Mouse (Mus musculus): ENCODE measurements around the gene Trpm6.
"Not testable (repeated sequence)": the region's sequence is repeated elsewhere in the genome, so short reads cannot be mapped to it uniquely, and the experiment has no call there.

Gene Trpm6

DNA sequence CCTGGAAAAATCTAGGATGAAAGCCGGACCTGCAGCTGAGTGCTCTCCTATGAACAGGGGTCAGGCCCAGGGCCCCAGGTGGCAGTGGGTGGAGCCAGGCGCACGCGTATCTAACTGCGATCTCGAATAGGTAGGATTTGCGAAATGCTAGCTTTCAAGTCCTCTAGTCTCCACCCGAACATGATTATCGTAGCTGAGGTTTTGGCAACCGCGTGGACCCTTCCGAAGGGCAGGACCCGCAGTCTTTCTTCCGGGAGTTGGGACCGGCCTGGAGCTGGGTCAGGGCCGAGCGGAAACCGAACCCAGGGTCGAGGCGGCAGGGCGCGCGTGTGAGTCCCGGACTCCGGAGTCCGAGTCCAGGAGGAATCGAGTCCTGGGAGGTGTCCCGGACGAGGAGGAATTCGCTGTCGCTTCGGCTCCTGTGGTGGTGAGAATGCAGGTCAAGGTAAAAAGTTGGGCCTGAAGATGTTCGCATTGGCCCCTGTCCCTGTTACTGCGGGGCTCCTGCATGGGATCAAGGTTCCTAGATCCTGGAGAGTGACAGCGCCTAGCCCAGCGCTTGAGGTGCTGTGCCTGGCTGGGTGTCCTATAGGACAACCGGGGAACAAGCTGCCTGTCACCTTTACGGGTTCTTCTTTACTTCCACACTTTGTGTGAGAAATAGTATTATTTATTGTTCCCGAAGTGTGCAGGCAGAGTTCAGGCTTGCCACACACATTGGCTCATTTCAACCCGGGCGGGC, at the start of gene Trpm6:
TSS of gene Trpm6 (plus strand) at position 386 of the 742 bp plus-strand sequence.
- in situ Hi-C loops (cut with MboI): no loop called here

DNA sequence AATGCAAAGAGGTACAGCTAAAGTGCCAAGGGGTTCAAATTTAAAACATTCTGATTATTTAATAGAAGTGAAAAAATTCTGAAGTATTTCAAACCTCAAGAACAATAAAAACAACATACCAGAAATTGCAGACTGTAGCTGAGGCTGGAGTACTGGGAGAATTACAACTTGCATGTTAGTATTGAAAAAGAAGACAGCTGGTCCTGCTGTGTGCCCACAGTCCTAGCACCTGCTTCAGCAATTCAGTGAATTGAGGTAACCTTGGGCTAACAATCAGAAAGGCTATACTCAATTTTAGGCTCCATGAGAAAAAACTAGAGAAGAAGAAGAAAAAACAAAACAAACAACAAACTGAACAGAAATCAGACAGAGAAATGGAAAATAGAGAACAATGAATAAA, 41.7 kb upstream of the Trpm6 start:
- in situ Hi-C loops (cut with MboI): no loop called here

DNA sequence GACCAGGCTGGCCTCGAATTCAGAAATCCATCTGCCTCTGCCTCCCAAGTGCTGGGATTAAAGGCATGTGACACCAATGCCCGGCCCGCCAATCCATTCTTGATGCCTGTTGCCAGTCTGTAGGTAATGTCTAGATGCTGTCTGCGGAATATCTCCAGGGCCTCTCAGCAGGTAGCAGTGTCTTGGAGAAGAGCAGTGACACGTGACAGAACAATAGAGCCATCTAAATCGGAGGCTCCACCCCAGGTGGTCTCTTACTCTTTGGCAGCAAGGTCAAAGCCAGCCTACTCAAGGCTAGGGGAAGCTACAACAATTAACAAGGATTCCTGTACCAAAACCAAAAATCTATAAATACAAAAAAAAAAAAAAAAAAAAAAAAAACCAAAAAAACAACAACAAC, 38.9 kb upstream of the Trpm6 start:
- in situ Hi-C loops (cut with MboI): no loop called here

DNA sequence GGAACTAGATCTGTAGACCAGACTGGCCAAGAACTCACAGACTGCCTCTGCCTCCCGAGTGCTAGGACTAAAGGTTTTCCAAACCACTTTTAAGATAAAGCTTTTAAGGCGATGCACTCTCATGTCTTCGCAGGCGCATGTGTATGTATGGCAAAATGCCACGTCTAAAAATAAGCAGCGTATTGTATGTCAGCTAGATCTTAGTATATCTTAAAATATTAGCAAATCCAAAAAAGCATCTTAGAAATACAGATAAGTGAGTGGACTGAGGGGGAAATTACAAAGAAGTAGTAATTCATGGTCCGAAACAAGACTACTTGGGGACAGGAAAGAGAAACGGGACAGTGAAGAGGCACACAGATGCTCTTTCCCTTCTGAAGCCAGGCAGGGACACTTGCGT, 38.2 kb upstream of the Trpm6 start:
- in situ Hi-C loops (cut with MboI): no loop called here

DNA sequence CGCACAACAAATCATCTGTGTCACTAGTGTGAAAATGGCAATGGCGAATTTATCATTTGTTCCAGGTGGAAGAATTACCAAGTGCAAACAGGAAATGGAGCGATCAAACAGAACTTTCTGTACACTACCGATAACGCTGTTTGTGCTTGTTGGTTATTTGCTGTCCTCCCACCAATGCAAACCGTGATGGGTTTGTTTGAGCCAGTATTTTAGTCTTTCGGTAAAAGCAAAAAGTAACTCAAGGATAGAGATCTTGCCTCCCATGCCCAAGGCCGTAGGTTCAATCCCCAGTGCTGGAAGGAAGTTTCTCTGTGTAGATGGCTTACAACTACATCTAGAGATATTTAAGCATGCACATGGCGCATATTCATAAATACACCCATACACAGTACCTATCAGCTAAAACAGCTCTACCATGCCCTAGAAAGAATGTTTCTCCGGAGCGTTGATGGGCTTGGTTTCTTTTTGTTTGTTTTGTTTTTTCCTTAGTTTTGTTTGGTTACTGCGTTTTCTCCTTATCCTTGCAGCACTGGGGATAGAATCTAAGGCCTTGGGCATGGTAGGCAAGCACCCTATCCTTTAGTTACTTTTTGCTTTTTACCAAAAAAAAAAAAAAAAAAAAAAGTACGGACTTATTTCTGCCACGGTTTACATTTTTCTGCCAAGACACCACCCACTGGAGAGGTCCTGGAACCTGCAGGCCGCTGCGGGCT, 37.5 kb upstream of the Trpm6 start:
- in situ Hi-C loops (cut with MboI): no loop called here

DNA sequence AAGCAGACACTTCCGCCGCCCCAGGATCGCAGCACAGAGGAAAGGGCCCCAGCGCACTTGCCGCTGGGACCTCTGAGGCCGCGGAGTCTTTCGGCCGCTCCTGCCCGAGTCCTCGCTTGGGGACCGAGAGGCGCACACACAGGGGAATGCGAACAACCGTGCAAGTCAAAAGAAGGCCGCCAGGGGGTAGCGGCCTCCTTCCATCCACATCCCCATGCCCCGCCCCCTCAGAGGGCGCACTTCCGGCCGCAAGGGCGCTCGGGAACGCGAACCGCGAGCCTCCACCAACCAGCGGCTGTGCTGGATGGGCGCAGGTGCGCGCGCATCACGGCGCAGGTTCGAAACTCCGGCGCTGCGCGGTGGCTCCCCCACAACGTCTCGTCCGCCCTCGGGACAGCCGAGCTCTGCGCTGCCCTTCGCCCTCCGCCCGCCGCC, 36.9 kb upstream of the Trpm6 start, which contains the start of gene D030056L22Rik:
TSS of gene D030056L22Rik (plus strand) at position 328 of the 435 bp plus-strand sequence.
- in situ Hi-C loops (cut with MboI): no loop called here

DNA sequence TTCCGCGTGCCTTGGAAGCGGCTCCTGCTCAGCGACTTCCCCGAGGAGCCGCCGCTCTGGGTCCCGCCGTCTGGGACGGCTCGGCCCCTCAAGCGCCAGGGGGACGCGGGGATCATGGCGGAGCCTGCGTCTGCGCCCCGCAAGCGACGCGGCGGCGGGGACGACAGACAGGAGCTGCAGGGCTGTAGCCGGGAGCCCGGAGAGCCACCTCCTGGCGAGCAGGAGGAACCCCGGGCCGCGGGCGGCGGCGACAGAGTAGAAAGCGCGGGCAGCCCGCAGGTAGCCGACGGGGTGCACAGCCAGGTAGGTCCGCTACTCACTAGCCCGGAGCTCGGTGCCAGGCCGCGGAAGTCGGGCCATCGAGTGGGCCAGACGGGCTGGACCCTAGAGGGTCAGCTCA, 36.4 kb upstream of the Trpm6 start:
- in situ Hi-C loops (cut with MboI): not testable (repeated sequence)

DNA sequence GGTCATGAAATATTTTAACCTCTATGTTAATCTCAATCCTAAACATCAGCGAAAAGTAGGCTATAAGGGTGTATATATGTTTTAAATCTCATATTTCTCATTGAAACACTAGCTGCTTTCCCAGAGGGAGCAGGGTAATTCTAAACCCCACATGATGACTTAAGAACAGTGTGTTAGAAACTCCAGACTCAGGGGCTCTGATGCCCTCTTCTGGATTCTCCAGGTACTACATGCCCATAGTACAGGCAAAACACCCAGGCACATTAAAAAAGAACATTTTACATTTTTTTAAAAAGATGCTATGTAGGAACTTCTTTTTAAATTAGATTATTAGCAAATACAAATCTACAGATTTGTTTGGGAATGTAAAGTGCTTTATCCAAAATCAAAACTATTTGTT, 33.4 kb upstream of the Trpm6 start:
- in situ Hi-C loops (cut with MboI): no loop called here

DNA sequence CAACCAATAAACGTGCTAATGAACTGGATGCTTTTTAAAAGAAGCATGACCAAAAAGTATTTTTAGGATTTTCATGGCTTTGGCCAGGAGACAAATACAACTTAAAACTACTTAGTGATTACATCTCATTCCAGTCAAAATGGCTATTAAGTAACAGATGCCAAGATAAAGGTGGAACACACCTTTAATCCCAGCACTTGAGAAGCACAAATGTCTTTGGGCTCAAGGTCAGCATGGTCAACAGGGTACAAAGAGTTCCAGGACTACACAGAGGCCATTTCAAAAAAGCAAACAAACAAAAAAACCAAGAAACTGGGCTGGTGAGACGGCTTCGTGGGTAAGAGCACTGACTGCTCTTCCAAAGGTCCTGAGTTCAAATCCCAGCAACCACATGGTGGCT, 29.4 kb upstream of the Trpm6 start:
- in situ Hi-C loops (cut with MboI): no loop called here

DNA sequence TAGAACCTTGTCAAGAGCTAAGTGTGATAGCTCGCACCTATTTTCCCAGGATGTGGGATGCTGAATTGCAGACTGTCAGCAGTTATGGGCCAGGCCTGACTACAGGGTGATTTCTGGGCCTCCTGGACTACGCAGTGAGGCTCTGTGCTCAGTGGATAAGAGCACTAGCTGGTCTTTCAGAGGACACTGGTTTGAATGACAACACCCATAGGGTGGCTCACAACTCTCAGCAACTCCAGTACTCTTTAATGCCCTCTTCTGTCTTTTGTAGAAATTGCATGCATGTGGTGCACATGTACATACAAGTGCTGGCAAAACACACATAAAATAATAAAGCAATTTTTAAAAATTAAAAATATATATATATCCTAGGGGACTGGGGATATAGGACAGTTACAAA, 24.6 kb upstream of the Trpm6 start:
- in situ Hi-C loops (cut with MboI): no loop called here

DNA sequence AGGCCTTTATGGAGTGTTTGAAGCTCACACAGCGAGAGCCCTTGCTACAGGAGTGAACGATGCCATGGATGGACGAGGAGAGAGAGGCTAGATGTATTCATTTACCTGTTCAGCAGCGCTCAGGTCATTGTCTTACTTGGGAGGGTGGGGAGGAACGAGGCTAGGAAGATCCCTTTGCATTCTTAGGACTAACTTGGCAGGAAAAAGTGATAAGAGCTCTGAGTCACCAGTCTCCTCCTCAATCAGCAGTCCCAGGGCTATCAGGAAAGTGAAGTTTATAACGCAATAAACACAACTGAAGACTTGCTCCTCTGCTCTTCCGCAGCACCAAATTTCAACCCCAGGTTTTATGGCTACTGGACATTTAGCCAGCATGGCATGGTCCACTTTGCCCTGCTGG, 19.5 kb upstream of the Trpm6 start:
- in situ Hi-C loops (cut with MboI): no loop called here

DNA sequence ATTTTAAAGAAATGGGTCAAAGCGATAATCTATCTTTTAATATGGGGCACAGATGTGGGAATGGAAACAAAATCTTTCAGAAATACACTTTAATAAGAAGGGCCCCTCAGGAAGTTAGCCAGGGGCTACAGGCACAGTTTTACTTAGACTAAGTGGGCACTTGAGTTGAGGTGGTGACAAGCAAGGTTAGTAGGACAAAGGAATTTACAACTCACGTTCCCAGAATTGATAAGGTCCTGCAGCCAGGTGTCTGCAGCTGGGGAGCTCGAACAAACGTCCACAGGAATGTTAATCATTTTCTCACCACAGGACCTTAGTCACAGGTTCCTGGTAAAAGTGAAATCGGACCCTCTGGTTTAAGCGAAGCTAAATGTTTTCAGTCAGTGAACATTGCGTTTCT, 18.7 kb upstream of the Trpm6 start:
- in situ Hi-C loops (cut with MboI): no loop called here

DNA sequence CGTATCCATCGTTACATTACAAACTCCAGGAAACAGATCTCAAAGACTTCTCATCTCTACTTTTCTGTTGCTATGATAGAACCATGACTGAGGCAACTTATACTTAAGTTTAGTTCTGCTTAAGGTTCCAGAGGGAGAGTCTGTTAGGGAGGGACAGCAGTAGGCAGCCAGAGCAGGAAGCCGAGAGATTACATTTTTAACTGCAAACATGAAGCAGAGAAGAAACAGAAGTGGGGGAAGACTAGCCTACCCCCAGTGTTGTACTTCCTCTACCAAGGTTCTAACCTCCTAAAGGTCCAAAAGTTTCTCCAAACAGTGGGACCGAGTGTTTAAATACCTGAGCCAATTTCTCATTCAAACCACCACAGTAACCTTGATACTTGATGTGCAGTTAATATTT, 13.9 kb upstream of the Trpm6 start:
- in situ Hi-C loops (cut with MboI): no loop called here

DNA sequence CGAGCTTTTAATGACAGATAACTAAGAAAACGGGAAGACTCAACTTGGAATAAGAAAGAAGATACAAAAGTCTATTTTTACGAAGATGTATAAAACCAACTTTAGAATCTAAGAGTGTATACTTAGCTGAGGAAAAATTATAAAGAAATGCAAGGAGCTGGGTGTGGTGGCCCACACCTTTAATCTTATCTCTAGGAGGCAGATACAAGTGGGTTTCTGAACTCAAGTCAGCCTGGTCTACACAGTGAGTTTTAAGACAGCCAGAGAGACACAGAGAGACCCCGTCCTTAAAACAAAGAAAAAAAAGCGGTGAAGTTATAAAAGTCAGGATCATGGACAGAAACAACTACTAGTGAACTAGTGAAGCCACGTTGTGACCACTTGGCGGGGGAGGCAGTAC, 10.6 kb upstream of the Trpm6 start:
- in situ Hi-C loops (cut with MboI): no loop called here

DNA sequence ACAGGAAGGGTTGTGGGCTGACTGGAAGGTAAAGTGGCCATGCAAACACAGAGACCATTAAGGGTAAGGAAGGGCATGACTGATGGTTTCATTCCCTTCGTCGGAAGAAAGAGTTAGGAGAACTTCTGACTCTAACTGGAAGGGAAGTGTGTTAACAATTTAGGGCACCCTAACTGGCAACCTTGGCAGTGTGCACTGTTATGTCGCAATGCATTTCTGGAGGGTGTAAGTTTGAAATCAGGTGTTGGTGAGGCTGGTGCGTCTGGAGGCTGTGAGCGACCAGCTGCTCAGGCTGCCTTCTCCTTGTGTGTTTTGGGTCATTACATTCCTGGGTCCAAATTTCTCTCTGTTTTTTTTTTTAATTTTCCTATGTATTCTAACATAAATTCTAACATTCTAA, 5.8 kb upstream of the Trpm6 start:
- in situ Hi-C loops (cut with MboI): no loop called here

DNA sequence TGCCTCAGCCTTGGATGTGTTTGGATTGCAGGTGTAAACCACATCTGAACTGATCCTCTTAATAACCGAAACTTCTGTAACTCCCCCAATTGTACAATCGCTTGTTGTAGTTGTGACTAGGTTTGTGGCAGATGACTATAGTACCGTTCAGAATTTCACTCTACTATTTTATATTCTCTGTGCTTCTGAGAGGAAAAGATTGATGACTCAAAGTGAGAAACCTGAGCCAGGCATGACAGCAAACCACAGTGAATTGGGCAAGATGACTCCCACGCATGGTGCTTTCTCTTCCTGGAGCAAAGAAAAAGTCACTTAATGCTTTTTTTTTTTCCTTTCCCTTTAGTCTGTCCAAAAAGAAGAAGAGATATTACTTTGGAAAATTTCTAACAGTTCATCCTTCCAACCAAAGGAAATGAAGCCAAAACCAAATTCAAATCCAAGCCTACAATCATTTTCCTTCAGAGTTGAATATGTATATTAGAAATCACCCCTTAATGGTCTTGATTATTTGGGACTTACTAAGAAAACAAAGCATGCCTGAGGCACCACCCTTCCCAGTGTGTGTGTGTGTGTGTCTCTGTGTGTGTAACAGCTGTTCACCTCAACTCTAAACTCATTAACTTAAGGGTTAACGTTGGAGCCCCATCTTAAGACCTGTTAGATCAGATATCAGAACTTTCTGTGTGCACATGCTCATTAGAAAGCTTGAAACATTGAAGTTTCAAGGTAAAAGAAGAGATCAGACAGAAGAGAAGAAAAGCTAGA, 3.0 kb upstream of the Trpm6 start:
- in situ Hi-C loops (cut with MboI): no loop called here

DNA sequence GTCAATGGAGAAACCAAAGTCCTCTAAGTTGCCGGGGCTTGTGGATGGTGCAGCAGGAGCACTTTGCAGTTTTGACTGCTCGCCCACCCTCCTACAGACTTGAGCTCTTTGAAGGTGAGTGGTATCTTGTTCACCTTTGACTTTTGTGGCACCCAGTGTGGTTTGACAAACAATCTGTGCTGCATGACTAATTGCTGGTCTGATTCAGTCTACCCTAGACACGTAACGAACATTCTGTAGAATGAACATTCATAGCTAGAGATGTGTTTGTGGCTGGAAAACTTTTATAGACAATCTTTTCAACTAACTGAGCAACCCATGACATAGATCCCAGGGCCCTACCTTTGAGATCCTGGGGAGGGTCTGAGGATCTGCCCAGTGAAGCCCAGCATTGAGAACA, 2.4 kb upstream of the Trpm6 start:
- in situ Hi-C loops (cut with MboI): no loop called here

DNA sequence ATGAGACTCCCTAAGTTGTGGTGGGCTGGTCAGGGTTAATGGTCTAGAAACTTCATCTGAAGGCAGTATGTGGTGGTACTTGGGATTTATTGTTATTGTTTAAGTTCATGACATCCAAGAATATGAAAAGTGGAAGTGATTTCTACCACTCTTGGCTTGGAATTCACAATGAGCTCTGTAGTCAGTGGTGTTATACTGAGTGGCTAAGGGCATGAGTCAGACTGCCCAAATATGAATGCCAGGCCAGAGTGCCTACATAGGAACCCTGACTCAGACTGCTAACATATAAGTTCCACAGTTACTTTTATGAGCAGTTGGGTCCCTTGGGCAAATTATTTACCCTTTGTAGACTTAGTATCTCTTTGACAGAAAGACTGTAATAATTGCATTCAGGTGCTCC, 7.4 kb downstream of the Trpm6 start:
- in situ Hi-C loops (cut with MboI): no loop called here

DNA sequence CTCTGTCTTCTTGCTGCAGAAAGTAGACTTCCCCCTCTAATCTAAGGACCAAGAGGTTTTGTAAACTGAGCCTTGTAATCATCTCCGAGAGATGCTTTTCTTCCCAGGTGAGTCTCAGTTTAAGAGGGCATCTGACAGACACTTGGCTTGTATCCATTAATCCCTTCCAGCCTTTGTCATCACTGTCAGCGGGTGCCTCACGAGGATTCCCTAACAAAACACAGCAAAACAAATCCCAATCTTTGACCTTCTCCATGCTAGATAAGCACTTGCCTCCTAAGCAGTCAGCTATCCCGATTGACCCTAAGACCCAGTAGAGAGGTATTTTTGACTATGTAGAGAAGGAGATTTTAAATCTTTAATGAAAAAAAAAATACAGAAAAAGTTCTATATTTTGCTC, 7.9 kb downstream of the Trpm6 start:
- in situ Hi-C loops (cut with MboI): no loop called here

DNA sequence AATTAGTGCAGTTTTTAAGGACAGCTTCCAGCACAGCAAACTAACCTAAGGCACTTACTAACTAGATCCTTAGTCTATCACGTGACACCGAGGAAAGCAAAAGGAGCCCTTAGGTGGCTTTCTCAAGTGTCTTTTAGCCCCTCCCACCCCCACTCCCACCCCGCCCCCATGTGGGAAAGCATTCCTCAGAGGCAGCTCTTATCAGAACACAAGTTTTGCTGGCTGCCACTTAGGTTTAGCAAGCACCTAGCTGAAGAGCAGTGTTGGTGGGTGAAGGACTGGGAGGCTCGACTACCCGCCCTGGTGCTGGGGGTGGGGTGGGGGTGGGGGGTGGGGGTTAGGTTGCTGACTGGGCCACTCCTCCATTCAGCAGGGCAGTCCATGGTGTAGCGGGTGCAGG, 8.5 kb downstream of the Trpm6 start:
- in situ Hi-C loops (cut with MboI): no loop called here

DNA sequence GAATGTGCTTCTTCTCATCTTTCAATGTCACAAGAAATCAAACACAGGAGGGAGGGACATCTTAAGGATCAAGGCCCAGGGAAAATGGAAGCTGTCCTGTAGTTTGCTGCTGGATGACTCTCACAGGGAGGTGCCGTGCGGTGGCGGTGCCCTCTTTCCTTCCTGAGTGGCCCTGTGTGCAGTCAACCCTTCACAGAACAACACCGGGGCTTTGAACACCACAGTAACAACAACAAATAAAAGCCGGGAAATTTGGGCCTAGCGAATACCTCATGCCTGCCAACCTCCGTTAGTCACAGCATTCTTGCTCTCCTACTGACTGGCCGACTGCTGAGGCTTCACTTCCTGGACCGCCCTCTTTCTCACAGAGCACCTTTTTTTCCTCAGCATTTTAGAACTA, 9.1 kb downstream of the Trpm6 start:
- in situ Hi-C loops (cut with MboI): no loop called here

DNA sequence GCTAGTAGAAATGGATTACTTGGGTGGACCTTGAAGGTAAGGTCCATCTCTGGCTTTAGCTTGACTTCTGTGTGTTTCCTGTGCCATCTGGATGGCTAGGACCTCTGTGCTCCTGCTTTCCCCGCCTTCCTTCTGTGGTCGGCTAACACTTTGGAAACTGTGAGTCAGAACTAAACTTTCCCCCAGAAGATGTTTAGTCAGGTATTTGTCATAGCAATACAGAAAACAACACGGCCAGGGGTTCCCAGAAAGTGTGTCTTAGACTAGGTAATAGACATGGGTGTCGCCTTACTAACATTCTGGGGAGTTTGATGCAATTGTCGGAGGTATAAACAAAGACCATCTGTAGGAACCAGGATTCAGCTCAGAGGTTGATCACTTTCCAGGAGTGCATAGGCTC, 16.6 kb downstream of the Trpm6 start:
- in situ Hi-C loops (cut with MboI): no loop called here

DNA sequence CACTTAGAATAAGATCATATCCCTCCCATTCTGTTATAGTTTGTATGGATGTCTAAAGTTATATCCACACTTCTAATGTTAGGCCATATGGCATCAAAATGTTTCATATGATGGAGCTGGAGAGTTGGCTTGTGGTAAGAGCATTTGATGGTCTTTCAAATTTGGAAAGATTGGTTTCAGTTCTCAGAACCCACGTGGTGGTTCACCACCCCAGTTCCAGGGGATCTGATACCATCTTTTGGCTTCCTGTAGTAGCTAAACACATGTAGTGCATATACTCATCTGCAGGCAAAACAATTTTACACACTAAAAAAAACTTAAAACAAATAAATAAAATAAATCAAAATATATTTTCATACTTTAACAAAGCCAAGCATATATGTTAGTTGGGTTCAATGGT, 21.3 kb downstream of the Trpm6 start:
- in situ Hi-C loops (cut with MboI): no loop called here
